Mouse (Mus musculus) urinary bladder, adult 2 months (tissue): ENCODE results near the gene Crybb3. TPM values are rescaled to one million over a fixed set of nuclear protein-coding genes. Genes with fewer than 3 reads are reported as not detected.
"Not testable (repeated sequence)": the region's sequence is repeated elsewhere in the genome, so short reads cannot be mapped to it uniquely, and the experiment has no call there.

Experiments
- DNase-seq: peaks from one replicate; pipeline ENCODE4 v3.0.0; 2022; ENCODE audit warnings: low spot score
- polyA plus RNA-seq: library from polyadenylated mRNA; depleted of rRNA; stranded (reverse); fragments of >200 nt; gene quantifications from 2 replicates; pipeline ENCODE4 v1.2.3, GENCODE M21; 2012; rRNA removed

The Crybb3 gene
- 5.4 and 6.1 TPM in 2 replicates for polyA plus RNA-seq

GRCm38 (mm10) chr5:113081439-113081838 lies at the start of gene Crybb3:
TSS of gene Crybb3 (minus strand) at chr5:113081584.
- no peak for DNase-seq

GRCm38 (mm10) chr5:113128426-113128825 lies 47.0 kb upstream of the Crybb3 start:
- DNase-seq: no peak

DNA sequence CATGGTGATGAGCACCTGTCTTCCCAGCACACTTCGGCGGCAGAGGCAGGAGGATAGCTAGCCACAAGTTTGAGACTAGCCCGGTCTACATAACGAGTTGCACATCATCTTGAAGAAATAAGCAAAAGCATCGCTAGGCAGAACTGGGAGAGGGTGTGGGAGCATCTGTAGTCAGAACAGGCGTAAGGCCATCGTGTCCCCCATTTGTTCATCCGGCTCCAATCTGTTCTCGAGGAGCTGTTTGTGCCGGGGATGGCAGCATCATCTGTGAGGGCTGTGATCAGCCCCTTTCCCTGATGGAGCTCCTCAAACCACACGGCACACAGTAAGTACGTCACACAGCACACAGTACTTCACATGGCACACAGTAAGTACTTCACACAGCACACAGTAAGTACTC lies 45.1 kb upstream of the Crybb3 start:
- no peak for DNase-seq

- DNase-seq: no peak
Observed at GRCm38 (mm10) chr5:113123693-113124092, 42.3 kb upstream of the Crybb3 start.

- no peak for DNase-seq
Observed at GRCm38 (mm10) chr5:113122326-113123054, 41.1 kb upstream of the Crybb3 start.

DNA sequence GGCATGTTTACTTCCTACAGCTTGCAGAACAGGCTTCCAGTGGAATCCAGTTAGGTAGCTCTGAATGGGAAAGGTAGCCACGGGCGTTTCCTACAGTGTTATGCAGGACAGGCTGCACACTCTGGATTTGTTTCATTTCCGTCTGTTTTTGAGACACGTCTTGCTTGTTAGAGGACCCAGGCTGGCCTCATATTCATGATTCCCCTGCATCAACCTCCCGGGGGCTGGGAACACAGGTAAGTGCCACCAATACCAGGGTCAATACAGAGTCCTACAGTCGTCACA lies 40.1 kb upstream of the Crybb3 start:
- DNase-seq: no peak

DNA sequence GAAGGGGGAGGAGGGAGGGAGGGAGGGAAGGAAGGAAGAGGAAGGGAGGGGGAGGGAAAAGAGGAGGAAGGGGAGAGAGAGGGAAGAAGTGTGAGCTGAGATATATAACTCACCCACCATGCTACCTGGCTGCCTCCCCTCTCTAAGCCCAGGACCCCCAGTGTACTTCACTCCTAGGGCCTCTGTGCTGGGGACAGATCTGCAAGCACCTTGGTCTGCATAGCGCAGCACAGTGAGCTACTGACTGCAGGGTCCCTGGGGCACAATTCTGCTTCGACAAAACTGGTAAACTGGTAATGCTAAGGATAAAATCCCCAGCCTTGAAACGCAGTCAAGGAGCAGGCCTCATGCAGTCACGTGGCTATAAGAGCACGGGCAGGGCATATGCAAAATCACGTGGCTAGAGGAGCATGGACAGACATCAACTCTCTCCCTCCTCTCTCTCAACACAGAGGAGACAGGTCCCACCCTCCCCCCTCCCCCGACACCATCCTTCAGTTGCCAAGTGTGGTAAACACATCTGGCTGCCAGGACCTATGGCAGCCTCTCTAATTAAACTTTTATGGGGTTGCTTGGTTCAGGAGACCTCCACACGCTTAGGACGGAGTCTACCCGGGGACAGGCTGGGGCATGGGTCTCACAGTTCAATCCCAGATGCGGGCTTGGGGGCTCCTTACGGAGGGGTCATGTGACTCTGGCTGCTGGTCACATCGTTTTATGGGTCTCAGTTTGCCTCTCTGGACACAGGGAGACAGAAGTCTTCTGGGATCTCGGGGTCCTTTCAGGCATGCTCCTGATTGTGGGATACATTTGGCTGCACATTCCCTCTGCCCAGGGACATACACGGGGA lies 39.6 kb upstream of the Crybb3 start:
- DNase-seq: no peak

DNA sequence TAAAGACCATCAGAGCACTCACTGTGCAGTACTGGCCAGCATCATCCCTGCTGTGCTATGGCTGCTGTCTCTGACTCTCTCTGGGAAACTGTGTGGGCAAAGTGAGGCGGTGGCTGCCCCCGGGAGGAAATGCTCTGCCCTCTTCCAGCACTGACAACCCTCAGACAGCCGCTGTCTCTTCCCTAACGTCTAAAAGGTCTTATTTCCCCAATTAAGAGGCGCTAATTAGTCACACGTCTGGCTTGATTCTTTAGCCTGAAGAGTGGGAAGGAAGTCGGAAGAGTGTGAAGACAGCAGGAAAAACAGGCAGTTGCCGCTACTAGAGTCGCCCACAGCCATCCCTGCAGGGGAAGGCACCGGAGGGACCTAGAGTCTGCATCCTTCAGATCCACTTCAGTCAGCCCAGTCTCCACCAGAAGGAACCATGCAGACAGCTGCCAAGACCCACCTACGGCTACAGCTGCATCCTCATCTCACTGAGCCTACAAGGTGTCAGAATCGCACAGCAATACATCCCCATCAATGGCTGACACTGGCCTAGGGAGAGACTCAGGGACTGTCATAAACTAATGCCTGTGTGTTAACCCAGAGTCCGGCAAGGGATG lies 38.6 kb upstream of the Crybb3 start:
- DNase-seq: no peak

- no peak for DNase-seq
Observed at GRCm38 (mm10) chr5:113119291-113119690, 37.9 kb upstream of the Crybb3 start.

DNA sequence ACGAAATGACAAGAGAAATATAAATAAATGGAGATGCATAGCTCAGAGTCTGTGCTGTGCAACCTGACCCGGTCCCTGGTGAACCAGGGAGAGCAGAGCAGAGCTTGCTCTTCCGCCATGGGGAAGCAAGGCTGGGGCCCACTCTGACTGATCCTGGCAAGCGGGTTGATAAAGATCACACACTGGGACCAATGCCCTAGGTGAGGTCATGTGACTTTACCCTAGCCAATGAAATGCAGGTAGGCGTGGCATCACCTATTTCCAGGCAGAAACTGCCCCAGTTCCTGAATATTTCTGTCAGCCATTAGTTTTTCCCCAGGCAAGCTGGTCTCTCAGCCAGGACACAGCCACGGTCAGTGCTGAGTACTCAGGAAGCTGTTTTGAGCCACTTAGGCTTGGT lies 37.3 kb upstream of the Crybb3 start:
- no peak for DNase-seq

- DNase-seq: no peak
Observed at GRCm38 (mm10) chr5:113117361-113117760, 36.0 kb upstream of the Crybb3 start.

DNA sequence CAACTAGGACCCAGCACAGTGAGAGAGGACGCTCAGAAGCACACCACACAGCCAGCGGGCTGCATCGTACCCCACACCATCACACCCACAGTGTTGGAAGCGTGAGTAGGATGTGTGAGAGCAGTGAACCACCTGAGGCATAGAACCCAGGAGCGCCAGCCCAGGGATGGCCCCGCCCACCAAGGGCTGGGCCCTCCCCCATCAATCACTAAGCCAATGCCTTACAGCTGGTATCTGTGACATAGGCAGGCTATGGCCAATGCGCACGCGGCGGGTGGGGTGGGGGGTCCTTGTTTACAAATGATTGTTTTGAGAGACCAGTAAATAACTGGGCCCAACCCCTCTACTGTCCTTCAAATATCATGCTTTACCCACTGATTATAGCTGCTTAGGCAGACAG lies 34.5 kb upstream of the Crybb3 start:
- no peak for DNase-seq

DNA sequence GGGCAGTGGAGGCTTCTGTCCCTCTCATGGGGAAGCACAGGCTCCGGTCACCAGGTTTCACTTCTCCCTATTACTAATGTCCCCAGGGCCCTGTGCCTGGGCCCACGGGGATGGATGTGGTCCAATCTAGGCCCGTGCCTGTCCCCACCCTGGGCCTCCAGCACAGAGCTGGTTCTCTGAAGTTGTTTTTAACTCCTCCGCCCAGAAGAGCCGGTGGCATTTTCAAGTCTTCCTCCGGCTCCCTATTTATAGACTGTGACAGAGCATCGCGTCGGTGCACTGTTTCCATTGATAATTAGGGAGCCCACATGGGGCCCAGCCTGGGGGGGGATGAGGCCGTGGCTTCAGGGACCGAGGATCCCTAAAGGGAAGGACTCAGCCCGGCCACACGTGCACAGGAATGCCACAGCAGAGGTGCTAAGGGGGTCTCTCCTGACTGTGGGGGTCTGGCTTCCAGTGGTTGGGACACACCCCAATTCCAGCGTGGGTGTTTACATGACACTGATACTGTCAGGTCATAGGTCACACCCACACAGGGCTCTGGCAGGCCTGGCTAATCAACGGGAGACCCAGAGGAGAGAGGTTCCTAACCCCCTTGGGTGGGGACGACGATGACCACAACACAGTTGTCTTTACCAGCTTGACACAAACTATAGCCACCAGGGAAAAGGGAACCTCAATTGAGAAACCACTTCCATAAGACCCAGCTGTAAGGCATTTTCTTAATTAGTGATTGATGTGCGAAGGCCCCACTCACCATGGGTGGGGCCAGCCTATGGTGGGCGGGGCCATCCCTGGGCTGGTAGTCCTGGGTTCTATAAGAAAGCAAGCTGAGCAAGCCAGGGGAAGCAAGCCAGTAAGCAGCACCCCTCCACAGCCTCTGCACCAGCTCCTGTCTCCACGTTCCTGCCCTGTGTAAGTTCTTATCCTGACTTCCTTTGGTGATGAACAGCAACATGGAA lies 33.2 kb upstream of the Crybb3 start:
- DNase-seq: no peak

DNA sequence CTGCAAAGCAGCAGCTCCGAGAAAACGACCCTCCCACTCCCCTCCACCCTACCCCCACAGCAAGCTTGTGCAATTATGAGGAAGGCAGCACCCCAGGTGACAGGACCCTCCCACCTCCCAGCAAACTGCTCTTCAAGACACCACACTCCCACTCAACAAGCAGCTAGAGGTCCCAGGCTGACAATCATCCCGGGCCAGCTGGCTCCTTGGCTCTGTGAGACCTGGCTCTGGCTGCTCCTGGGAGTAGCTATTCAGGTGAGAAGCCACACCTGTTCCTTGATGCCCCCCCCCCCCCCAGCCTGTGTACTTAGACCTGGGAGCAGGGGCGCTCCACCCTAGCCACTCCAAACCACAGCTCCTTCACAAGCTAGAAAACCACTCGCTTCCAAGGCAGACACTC lies 31.7 kb upstream of the Crybb3 start:
- no peak for DNase-seq

GRCm38 (mm10) chr5:113111336-113111735 lies 30.0 kb upstream of the Crybb3 start:
- no peak for DNase-seq

GRCm38 (mm10) chr5:113110929-113111328 lies 29.5 kb upstream of the Crybb3 start:
- no peak for DNase-seq

- DNase-seq: not testable (repeated sequence)
Observed at GRCm38 (mm10) chr5:113109651-113110050, 28.3 kb upstream of the Crybb3 start.

GRCm38 (mm10) chr5:113108165-113108764 lies 26.9 kb upstream of the Crybb3 start:
- DNase-seq: no peak

DNA sequence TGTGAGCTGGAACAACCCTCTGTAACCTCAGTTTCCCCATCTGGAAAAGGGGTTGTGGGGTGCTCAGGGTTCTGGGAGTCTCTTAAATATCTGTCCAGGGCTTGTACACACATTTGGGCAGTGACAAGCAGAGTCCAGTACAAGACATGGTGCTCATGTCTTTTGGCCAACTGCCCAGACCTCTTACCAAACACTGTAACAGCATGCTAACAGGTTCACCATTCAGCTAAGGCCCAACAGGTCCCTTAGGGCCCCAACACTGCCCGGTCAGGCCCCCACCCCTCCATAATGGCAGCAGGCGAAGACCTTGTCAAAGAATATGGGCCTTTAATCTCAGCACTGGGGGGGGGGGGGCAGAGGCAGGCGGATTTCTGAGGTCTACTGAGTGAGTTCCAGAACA lies 26.3 kb upstream of the Crybb3 start:
- no peak for DNase-seq

GRCm38 (mm10) chr5:113106594-113106993 lies 25.2 kb upstream of the Crybb3 start:
- no peak for DNase-seq

GRCm38 (mm10) chr5:113105481-113105880 lies 24.1 kb upstream of the Crybb3 start:
- no peak for DNase-seq
